In the genomic region with DNA sequence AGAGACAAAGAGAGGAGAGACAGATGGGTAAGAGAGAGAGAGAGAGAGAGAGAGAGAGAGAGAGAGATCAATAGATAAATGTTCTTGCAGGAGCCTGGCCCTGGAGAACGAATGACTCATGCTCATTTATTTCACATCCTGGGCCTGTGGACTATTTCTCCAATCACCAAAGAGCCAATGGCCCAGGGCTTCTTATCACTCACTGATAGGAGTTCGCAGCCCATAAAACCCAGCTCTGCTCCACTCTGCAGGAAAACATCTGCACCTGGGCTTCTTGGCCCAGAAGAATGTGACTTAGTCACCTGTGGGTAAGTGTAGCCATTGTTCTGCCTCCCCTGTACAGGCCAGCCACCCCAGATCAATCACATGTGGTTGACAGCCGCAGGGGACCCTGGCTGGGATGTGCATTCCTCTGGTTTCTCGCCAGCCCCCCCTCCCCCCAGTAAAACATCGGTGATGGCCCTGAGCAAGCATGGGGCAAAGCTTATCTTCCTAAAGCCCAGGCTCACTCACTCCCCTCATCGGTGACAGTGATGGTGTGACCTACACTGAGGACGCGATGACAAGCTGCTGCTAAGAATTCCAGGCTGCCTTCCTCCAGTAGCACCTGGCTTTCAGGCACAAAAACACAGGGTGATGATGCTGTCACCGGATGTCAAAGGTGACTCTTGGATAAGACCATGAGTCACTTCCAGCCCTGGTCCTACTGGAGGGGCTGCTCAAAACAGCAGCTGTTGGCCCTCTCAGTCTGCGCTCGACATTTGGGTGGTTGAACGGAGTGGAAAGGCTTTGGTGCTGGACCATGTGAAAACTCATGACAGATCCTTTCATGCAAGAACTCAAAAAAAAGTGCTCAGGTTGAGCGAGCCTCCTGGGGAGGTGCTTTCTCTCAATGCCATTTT, we compare ENCODE assay signal across 11 mouse cellular contexts.
DNase-seq lines count a peak whose midpoint lies in the region; ATAC-seq lines count a peak whose summit lies in the region.
"Had no signal": no experiment of that assay in that cellular context is flagged by ENCODE, and none has a peak within 500 bp of the region (broad histone marks: within the 10 kb centered on the region; RNA-seq: fewer than 3 reads in every experiment).

No protein-coding gene starts in this region.

- H3K9me3 ChIP-seq in hindbrain, embryonic 10.5 days = no peaks in the 10 kb centered on the region
- H3K9me3 ChIP-seq in hindbrain, embryonic 12.5 days (replicated peaks) = no peaks in the 10 kb centered on the region
- no peaks in the 10 kb centered on the region for H3K9me3 ChIP-seq in limb, embryonic 11.5 days (ENCODE audit: control insufficient read depth, low read length)
- H3K9me3 ChIP-seq: G1E had no signal

- no peak overlapping the region for H3K4me3 ChIP-seq in hindbrain, embryonic 10.5 days
- H3K4me3 ChIP-seq in hindbrain, embryonic 12.5 days = no peak overlapping the region
- no peak overlapping the region for H3K4me3 ChIP-seq in limb, embryonic 11.5 days (ENCODE audit: low read depth, low read length)

- no peaks in the 10 kb centered on the region for H3K27me3 ChIP-seq in hindbrain, embryonic 10.5 days (ENCODE audit: insufficient read depth, poor library complexity, severe bottlenecking)
- no peaks in the 10 kb centered on the region for H3K27me3 ChIP-seq in hindbrain, embryonic 12.5 days
- H3K27me3 ChIP-seq in limb, embryonic 11.5 days (ENCODE audit: control insufficient read depth, insufficient read depth, low read length) = no peaks in the 10 kb centered on the region

- H3K27ac ChIP-seq in hindbrain, embryonic 10.5 days = peak overlapping the region; percentile 54; the same call in 1 of the 2 replicates
- H3K27ac ChIP-seq in hindbrain, embryonic 12.5 days = no peak overlapping the region
- H3K27ac ChIP-seq in limb, embryonic 11.5 days (replicated peaks; ENCODE audit: low read depth, low read length) = 0 out of 2 replicates have a peak overlapping the region, but pooled peaks have one; percentile 21

- DNase-seq in hindbrain, embryonic 10.5 days (ENCODE audit: low spot score) = no peak
- peak; percentile 57 for DNase-seq in 416B (ENCODE audit: low read depth)
- DNase-seq in embryo, embryonic 10.5 days (ENCODE audit: low spot score) = peak; percentile 36
- peak; percentile 38 for DNase-seq in limb, embryonic 11.5 days (ENCODE audit: low spot score)
- DNase-seq in layer of hippocampus, adult 9-11 months = no peak
- no peak for DNase-seq in spleen, postnatal 4 days (ENCODE audit: low spot score in 2 of 2)
- DNase-seq: adrenal gland, postnatal 25 days; forebrain, postnatal 0 days; liver had no signal

- no peak overlapping the region for H3K9ac ChIP-seq in hindbrain, embryonic 12.5 days
- peak overlapping the region; percentile 2; the same call in 1 of the 2 replicates for H3K9ac ChIP-seq in limb, embryonic 11.5 days (ENCODE audit: low read length)
- H3K9ac ChIP-seq: forebrain, postnatal 0 days had no signal

- H3K4me2 ChIP-seq in hindbrain, embryonic 12.5 days (replicated peaks) = no peak overlapping the region
- no peak overlapping the region for H3K4me2 ChIP-seq in limb, embryonic 11.5 days (ENCODE audit: low read depth, severe bottlenecking)

- no peak for ATAC-seq in hindbrain, embryonic 12.5 days (ENCODE audit: low FRiP score)
- peak; percentile 35; the same call in 1 of the 2 replicates for ATAC-seq in limb, embryonic 11.5 days (ENCODE audit: insufficient number of reproducible peaks, low FRiP score, low TSS enrichment, low read depth)
- ATAC-seq: forebrain, postnatal 0 days had no signal

- peaks cover 49% of the 10 kb centered on the region for H3K4me1 ChIP-seq in hindbrain, embryonic 10.5 days (replicated peaks)
- H3K4me1 ChIP-seq in hindbrain, embryonic 12.5 days = peaks cover 27% of the 10 kb centered on the region
- peaks cover 14% of the 10 kb centered on the region for H3K4me1 ChIP-seq in limb, embryonic 11.5 days (ENCODE audit: control insufficient read depth, insufficient read depth, low read length)

- 73% methylated on average over 13 of the region's 13 CpGs for WGBS in hindbrain, embryonic 10.5 days
- WGBS in hindbrain, embryonic 12.5 days = 62% methylated on average over 13 of the region's 13 CpGs
- WGBS in limb, embryonic 11.5 days = 43% methylated on average over 13 of the region's 13 CpGs

- no peaks in the 10 kb centered on the region for H3K36me3 ChIP-seq in hindbrain, embryonic 10.5 days
- H3K36me3 ChIP-seq in hindbrain, embryonic 12.5 days = no peaks in the 10 kb centered on the region
- H3K36me3 ChIP-seq in limb, embryonic 11.5 days (ENCODE audit: control insufficient read depth, insufficient read depth, low read length) = no peaks in the 10 kb centered on the region
- H3K36me3 ChIP-seq: G1E had no signal

Comparison
In these comparisons a context has a peak if more than half of its experiments do, and no peak if none do; other contexts are left out.
1. DNase-seq: peak in 416B (single experiment), embryo, embryonic 10.5 days (single experiment) and limb, embryonic 11.5 days (single experiment); none in hindbrain, embryonic 10.5 days (single experiment), layer of hippocampus, adult 9-11 months (single experiment) and spleen, postnatal 4 days (0 of 2).